Mouse (Mus musculus): ENCODE measurements around the gene Ralgps1.
A peak's percentile ranks its signal among the peaks of the same experiment; 100 is the strongest.

Ralgps1 gene

DNA sequence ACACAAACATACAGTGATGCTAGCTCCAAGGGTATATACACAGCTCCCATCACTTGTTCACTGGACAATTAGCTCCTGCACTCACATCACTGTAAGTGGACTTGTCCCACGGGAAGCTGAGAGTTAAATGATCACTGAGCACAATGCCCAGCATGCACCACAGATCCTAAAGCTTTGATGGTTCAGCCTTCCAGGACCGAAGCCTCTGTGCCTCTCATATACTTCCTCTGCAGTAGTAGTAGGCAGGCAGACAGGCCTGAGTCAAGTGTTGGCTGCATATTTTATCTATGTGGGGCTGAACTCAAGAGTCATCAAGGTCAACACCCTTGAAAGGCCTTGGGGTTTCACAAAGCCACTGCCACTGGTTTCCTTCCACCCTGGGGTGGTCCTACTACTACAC lies 49.6 kb downstream of the Ralgps1 start:
- no peak for DNase-seq (ENCODE audit: low spot score)

DNA sequence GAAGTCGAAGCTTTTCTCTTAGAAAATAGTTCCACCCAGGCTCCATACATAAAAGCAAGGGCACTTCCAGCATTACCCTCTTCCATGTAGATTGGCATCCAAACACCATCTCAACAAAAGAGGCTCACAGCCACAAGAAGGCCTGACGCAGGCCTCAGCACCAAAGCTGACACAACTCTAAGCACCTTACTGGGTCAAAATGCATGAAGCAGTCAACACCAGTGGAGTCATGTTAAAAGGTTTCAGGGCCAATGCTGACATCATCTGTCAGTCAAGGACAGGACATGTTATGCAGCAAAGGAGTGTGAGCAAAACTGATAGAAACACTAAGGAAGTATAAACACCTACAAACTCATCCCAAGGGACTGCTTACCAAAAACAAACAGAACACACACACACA lies 50.3 kb downstream of the Ralgps1 start:
- no peak for DNase-seq (ENCODE audit: low spot score)

DNA sequence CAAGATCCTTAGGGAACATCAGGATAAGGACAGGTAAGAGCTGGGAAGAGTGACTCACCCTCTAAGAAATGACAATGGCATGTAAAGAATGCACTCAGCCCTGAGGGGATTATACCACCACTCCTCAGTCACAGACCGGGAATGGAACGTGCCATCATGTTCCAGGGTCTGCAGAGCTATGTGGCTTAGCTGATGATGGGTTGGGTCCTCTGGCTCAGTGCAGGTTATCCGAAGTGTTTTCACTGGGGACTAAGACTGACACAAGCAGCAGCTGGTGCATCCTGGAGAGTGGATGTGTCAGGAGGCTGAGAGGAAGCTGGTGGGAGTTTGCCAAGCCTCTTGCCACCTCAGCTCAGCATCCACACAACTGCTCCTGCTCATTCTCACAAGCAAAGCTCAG lies 50.7 kb downstream of the Ralgps1 start:
- no peak for DNase-seq (ENCODE audit: low spot score)

DNA sequence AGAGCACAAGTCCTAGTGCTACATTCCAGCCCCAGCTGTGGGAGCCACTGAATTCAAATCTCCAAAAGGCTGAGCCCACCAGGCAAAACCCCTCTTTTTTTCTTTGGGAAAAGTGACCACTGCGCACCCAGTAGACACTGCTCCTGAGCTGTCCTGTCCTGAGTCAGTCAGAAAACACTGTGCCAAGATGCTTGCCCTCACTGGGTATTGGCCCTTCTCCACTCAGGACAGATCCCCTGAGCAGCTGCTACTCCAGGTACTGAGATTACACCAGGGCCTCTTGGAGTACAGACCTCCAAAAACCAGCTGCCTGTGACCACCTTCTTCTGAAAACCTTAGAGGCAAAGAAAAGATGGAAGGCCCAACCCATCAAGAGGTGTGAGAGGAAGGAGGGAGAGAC lies 51.4 kb downstream of the Ralgps1 start:
- no peak for DNase-seq (ENCODE audit: low spot score)

DNA sequence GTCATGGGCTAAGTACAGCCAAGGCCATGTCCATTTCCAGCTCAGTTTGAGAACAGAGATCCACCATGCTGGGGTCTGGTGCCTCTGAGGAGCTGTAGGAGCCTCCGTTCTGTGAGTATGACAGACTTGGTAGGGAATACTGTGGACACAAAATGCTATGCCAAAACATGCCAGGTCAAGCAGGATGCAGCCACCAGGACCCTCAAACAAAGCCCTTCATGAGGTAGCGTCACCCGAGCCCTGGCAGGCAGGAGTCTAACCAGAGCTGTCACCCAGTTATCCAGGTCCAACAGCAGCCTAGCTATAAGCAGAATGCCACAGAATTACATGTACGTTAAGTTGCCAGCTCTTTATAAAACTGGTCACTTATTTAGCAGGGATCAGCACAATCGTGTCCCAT lies 51.8 kb downstream of the Ralgps1 start:
- DNase-seq (ENCODE audit: low spot score): no peak

DNA sequence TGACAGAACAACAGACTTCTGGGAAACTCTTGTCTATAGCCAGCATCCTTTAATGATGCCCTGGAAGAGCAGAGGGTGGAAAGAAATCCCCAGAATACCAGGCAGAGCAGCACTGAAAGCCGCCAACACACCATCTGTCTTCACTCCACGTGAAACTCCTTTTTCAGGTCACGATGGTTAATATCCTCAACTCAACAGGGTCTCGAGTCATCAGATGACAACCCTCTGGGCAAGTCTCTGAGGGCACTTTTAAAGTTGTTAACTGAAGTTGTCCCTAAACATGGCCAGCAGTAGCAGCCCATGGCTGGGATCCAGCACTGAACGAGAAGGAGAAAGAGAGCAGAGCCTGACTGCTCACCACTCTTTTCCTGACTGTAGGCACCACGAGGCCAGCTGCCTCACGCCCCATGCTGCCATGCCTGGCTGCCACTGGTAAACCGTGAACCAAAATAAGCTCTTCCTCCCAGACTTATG lies 52.8 kb downstream of the Ralgps1 start:
- no peak for DNase-seq (ENCODE audit: low spot score)

DNA sequence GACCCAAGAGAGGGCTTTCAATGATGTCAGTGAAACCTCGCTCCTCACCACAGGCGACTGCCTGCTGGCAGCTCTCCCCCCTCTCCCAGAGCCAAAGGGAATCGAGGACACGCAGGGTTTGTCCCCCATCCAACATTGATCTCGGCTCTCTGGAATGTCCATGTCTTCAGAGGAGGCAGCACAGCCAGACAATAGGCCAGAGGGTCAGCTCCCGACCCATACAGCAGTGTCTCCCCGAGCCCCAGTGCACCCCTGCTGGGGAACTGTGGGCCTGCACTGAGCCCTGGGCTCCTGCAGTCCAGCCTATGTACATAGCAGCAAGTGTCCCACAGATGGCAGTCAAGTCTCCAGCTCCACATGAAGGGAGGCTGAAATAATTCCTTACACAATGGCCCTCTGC lies 54.8 kb downstream of the Ralgps1 start:
- DNase-seq (ENCODE audit: low spot score): peak; percentile 84

DNA sequence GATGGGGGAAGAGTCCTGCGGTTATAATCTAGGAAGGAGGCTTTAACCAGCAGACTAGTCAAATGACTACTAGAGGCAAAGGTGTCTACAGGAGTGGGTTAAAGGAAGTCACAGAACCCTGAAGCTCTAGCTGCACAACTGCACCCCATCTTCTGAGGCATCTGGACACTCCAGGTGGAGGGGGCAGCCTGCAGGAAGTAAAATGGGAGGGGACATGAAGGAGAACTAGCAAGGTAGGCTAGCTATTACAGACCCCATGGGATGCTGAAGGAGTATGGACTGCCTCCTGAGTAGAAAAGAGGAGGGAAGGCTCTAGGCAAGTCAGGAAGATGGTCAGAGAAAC lies 55.3 kb downstream of the Ralgps1 start:
- no peak for DNase-seq (ENCODE audit: low spot score)

DNA sequence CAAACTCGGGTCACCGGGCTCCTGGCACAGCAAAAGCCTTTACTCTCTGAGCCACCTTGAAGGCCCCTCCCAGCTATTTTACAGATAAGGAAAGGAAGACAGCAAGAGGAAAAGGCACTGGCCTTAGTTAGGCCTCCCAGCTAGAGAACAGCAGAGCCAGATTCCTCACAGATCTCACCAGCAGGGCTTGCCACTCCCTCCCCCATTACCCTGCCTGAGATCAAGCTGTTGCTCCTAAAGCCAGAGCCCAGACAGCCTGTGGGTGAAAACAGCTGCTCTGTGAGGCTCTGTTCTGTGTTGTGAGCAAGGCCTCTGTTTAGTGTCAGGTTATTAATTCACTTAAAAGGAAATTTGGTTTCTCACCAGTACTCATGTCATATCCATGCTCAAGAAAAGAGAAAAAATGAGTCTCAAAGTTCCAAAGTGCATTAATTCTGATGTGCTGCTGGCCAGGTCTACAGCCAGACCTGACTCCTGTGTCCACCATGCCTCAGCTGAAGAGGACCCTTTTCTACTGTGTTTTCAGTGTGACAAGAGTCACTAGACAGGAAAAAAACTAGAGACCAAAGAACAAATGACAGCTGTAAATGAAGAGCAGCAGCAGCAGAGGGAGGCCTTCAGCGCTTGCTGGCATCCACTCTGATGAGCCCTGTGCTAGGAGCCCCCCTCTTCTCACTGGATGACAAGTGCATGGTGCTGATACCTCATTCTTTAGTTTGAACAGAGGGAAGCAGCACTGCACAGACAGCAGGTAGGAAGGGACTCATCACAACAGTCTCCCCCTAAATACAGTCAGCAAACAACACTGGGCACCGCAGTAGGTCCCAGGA lies 55.8 kb downstream of the Ralgps1 start:
- no peak for DNase-seq (ENCODE audit: low spot score)

DNA sequence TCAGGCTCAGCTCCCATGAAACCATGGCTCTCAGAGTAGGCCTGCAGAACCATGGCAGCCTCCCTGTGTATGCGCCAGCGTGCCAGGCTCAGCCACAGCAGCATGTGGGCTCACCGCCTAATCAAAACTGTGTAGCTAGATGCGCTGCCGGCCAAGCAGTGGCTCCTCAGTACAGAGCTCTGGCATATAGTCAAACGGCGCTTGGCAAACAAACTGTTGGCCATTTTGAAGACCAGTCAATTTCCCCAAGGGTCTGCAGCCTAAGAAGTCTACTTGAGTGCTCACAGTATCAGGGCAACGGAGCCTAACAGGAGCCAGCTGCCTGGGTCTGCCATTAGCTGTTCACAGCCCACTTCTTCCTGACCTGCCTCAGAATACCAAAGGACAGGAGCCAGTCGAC lies 61.9 kb downstream of the Ralgps1 start:
- DNase-seq (ENCODE audit: low spot score): no peak

DNA sequence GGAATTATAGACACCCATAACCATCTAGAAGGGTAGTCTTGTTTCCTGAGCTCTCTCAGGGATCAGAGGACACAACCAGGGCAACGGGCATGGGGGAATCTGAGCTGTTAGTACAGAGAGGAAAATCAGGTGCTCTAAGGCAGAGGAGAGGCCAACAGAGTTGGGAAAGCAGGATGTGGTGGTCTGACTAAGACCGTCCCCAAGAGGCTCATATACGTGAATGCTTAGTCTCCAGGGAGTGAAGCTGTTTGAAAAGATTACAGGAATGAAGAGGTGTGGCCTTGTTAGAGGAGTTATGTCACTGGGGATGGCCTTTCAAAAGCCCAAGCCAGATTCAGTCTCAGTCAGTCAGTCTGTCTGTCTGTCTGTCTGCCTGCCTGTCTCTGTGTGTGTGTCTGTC lies 64.7 kb downstream of the Ralgps1 start:
- DNase-seq (ENCODE audit: low spot score): no peak

DNA sequence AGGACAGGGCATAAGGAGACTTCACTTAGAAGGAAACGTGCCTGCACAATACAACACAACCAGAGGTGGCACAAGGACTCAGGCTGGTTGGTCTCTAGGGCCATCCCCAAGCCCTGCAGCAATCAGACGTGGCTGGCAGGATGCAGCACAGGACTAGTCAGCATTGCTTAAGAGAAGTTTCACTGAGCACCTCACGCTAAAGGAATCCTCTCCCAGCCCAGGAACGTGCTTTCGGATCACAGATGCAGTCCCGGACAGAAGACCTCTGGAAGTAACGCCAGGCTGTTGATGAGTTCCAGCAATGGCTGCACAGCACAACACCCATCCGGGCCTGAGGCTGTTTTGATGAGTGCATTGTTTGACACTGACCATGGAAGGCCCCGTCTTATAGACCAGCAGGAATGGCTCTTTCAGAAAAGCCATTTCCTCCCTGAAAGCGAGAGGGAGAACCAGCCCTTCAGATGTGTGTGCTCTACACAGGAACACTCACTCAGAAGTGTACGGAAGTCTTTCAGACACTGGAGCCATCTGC lies 67.8 kb downstream of the Ralgps1 start:
- no peak for DNase-seq (ENCODE audit: low spot score)

DNA sequence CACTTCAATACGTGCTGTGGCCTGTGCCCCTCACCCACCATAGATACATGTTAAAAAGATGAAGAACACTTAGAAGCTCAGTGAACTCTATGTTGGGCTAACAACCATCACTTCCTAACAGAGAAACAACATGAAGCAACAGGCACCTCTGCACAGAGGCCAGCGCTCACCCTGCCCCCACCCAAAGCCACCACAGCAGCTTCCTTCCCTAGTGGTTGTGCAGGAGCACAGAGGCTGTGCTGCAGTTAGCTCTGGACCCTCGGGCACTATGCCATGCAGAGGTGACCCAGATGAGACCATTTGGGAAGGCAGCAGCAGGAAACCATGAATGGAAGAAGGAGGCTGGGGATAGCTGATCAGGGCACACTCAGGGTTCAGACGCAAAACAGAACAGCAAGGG lies 68.5 kb downstream of the Ralgps1 start:
- no peak for DNase-seq (ENCODE audit: low spot score)

DNA sequence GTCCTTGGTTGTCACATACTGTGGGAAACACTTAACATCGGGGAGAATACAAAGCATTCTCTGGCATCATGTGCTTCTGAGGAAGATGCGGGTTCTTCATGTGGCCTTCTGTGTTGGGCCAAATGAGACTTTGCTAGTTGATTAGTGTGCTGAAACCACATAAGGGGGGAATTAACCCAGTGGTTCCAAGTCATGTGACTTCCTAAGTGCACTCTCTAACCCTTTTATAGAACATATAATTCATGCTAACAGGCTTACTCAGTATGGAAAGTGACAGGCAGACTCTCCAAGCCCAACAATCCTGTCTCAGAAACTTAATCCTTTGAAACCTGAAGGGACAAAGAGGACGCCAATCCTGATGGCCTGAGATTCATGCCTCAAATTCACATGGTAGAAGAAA lies 68.9 kb downstream of the Ralgps1 start:
- no peak for DNase-seq (ENCODE audit: low spot score)

DNA sequence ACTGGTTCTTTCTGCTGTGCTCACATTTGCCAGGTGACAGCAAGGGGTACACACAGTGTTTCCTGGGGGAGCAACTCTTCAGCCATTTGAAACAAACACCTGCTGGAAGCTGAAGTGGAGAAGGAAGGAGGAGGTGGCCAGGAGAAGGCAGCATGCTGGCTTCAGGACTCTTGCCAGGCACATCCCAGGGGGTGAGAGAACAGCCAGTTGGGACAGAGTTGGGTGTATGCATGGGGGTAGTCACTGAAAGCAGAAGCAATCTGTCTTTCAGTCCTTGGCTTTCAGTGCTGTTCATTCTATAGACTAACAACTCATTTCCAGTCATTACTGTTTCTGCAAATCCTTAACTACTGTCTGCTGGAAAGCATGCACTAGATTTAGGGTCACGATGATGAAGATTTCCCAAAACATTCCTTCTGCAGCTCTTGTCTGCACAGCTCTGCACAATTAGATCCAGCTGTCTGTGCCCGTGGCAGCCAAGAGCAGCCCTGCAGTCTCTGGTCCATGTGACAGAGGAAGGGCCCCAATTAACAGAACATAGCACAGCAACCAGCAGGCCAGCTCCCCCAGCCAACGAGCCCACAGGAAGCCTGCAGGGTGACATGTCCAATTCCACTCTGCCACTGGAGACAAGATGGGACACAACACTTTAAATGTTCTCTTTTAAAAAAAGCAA lies 70.8 kb downstream of the Ralgps1 start:
- DNase-seq (ENCODE audit: low spot score): no peak

DNA sequence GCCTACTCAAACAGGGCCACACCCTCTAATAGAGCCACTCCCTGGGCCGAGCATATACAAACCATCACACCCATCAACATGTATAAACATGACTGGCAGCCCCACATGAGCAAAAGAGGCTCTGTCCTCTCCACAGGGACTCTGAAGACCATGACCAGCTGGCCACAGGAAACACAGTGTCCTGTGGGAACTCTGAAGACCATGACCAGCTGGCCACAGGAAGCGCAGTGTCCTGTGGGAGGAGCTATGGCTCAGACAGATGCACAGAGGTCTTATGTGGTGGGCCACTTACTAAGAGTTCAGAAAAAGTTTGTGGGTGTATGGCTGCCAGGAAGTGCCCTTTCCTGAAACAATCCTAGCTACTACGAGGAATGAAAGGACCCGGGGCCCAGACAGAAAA lies 72.4 kb downstream of the Ralgps1 start:
- DNase-seq (ENCODE audit: low spot score): no peak

DNA sequence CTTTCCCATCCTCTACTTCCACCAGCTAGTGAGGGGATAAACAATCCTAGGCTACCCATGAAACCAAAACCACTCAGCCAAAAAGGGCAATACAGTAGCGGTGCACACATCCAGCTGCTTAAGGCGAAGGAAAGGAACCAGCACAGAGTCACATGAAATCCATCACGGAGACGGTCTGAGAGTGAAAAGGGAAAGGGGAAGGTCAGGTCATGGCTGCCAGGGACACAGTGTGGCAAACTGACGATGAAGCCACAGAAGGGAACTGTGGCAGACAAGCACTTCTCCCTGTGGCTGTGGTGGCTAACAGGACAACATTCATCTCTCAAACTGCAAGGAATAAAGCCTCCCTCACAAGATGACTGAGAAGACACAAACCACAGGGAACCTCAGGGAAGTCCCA lies 76.2 kb downstream of the Ralgps1 start:
- DNase-seq (ENCODE audit: low spot score): no peak

DNA sequence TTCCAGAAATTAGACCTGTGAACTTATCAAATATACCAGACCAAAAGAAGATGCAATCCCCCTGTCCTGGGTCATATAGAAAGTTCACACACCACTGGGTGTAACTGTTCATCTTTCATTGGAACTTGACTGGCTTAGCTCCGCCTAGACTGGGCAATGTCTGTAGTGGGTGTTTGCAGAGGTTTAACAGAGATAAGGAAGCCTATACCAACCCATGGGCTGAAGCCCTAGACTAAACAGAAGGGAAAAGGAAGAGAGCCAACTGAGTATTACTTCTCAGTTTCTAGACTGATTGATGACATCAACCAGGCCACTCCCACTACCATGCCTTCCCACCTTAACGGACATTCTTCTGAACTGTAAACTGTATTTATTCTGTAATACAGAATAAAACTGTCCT lies 79.2 kb downstream of the Ralgps1 start:
- DNase-seq (ENCODE audit: low spot score): no peak

DNA sequence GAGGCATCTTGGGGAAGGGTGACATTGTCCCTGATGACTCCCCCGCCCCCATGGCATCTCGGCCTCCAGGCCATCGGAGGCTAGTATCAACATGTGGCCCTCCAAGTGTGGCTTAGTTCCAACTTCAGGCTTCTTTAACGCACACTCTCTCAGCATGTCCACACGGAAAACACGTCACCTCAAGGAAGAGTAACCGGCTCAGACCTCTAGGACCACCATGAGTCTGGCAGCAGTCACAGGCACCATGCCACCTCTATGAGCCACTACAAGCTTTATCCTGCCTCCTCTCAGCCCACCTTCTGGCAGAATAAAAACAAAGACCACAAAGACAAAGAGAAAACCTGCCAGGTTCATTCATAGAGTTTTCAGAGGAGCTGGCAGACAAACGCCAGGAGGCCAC lies 80.8 kb downstream of the Ralgps1 start:
- DNase-seq (ENCODE audit: low spot score): no peak

DNA sequence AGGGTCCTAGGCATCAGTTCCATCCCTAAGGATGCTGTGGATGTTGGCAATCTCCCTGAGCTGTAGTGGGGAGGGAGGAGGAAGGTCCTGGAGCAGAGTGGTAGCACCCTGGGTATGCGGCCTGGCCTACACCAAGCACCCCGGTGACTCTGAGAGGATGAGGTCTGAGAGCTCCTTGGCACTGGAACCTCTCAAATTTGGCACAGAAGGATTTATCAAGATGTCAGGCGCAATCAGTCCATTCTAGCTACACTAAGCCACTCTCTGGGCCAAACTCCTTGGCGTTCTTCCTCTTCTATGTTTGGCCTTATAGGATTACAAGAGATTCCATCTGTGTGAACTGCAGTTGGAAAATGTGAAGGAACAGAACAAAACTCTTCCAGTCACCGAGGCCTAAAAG lies 82.4 kb downstream of the Ralgps1 start:
- DNase-seq (ENCODE audit: low spot score): no peak

DNA sequence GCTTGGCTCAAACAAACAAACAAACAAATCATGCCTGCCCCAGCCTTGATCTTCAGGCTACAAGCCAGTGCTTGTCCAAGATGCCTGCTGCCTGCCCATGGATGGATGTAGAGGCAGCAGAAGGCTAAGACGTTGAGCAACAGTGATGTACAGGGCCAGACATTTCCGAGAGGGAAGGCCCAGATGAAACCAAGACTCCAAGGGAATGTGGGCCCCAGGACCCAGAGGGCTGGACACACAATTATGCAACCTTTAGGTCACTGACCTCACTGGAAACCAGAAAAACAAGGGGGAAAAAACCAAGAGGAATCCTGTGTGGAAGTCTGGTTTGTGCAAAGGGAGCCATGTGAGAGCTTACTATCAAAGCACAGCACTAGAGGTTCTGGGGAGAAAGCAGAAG lies 87.6 kb downstream of the Ralgps1 start:
- DNase-seq (ENCODE audit: low spot score): no peak

DNA sequence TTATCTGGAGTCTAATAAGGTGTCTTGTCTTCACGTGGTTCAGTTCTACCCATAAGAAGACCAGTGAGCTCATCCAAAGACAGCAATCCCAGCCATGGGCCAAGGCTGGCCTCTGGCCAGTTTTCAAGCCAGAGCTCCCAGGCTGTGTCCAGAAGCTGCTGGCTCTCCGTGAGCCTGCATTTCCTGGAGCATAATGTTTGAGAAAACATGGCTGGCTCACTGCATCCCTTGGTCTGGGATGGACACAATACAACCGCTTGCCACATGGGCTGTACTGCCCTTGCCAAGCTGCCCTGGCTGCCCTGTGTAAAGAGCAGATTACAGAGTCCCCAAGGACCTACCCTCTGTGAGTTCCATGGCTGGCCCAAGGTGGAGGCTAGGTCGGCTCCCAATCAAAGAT lies 88.4 kb downstream of the Ralgps1 start:
- peak; percentile 65 for DNase-seq (ENCODE audit: low spot score)

DNA sequence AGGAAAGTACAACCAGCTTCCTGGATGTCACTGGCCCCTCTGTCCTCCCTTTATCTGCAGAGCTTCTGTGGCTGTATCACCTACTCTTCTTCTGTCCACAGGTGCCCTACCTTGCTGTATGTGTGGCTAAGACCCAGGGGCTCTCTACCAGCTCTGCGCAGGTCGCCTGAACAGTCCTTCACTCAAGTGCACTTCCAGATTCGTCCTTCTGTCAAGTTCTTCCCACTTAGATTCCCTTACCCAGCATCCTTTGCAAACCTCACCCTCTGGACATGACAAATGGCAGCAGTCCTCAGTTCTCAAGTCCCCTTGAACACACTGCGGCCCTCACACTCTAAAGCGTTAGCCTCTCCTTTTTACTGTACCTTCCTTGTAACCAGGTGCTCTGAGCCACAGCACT lies 89.5 kb downstream of the Ralgps1 start:
- DNase-seq (ENCODE audit: low spot score): no peak

DNA sequence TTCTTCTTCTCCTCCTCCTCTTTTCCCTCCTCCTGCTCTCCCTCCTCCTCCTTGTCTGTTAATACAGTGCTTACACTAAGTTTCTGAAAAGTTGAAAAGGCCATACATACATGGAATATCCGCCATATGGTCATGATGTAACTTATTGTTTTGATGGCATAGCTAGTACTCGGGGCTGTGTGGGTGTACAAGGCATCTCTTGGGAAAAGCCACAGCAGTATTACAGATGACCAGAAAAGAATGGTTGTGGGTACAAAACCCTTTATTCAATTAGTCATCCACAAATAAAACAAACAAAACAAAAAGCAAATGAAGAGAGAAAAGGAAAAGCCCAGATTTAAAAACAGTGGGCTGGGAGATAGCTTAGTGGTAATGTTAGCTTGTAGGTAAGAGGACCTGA lies 90.8 kb downstream of the Ralgps1 start:
- DNase-seq (ENCODE audit: low spot score): no peak
